Mouse (Mus musculus) left cerebral cortex, postnatal 25 days (tissue): ENCODE measurements around the gene Wdr90. TPM values are rescaled to one million over a fixed set of nuclear protein-coding genes. Genes with fewer than 3 reads are reported as not detected.
"Not testable (repeated sequence)": the region's sequence is repeated elsewhere in the genome, so short reads cannot be mapped to it uniquely, and the experiment has no call there.

Experiments
- DNase-seq, 2 experiments: peaks; one replicate each; pipeline ENCODE4 v3.0.0; 2022; ENCODE audit warnings: low spot score in 2 of 2, mixed read lengths in 1 of 2
- intact Hi-C: fragments of 180-260 bp; cut with DNase I; formaldehyde crosslinking; loops from one replicate; pipeline ENCODE4 v1.15.1; 2025
- total RNA-seq, 2 experiments: library from RNA; stranded (reverse); gene quantifications; 2 replicates each; pipeline ENCODE4 v1.2.3; 2021

Wdr90 gene
- total RNA-seq, 2 experiments from 2014 or later: 29.8 to 31.4 TPM

DNA sequence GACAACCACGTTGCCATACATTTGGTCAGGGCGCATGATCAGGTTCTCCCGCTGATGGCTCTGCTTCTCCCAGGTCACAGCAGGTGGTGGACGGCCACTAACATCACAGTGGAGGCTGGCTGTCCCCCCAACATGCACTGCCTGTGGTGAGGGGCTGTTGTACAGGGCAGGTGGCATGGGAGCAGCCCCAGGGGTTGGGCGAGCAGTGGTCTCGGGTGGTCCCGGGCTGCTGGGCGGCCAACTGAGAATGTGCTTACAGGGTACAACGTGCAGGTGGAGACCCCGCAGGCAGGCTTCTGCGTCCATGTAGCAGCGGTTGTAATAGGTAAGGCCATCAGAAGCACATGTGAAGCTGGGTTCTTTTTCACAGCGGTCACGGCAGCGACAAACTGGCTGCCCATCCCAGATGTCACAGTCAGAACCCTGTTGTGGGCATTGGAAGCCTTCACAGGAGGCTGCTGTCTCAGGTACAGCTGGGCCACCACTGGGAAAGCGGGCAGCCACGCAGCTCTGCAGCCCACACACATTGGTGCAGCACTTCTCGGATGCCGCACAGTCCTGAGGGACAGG is 17.4 kb upstream of the Wdr90 start:
- DNase-seq: no peak
- intact Hi-C loops: no loop called here

DNA sequence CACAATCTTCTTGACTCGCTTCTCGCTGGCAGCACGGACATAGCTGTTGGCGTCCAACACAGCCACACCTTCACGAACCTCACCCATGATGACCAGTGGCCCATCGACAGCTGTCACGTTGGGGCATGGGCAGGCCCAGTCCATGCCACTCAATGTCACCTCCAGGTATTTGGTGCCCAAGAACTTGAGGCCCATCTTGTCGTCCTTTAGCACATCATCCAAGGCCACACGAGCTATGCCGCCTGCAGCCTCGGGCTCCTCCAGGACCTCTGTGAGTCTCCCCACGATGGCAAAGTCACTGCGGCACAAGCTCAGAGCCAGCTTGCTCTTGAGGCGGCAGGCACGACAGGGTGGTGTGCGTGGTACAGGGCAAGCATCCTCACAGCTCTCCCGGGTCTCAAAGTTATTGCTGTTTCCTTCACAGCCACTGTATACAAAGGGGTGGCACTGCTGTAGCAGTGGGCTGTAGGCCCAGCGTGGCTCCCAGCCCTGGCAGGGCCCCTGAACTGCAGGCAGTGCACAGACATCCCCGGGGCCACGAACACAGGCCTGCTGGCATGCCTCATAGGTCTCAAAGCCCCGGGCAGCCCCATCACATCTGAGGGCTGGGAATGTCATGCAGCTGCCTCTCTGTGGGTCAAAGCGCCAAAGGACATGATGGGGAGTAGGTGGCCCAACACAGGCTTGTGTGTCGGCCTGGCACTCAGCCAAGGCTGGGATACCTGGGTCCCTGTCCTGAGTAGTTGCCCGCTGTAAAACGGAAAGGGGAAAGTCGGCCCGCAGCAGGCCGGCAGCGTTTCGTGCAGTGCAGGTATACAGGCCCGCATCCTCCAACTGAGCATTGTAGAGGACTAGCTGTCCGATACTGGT is 16.7 kb upstream of the Wdr90 start:
- DNase-seq: no peak
- intact Hi-C loops: no loop called here

- intact Hi-C loops: no loop called here
- no peak for DNase-seq
Measured at GRCm38 (mm10) chr17:25877025-25877424, 15.7 kb upstream of the Wdr90 start.

- DNase-seq: no peak
- intact Hi-C loops: no loop called here
Measured at GRCm38 (mm10) chr17:25876347-25876915, 15.1 kb upstream of the Wdr90 start.

- DNase-seq: peak; percentile 91 to 95
- intact Hi-C loops: no loop called here
Measured at GRCm38 (mm10) chr17:25875171-25876136, 14.2 kb upstream of the Wdr90 start.

DNA sequence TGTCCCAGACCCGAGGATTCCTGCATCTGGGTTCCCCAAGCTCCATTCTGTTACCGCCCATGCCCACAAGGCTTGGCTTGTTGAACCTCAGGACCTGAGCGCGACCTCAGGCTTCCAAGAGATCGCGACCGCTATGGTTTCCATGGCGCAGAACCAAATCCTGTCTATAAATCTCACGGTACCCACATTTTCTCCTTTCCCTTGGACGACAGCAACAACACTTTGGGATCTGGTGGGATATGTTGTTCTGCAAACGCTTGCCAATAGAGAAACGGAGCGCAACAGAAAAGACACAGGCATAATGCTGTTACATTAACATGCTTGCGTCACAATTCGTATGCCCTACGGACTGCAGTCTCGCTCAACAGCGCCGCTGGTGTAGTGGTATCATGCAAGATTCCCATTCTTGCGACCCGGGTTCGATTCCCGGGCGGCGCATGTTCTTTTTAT is 13.4 kb upstream of the Wdr90 start, which contains the start of gene Mettl26:
Gene Mettl26, plus strand, starts transcription at position 354 of the 450 bp plus-strand sequence.
- DNase-seq: peak; percentile 98 to 99
- intact Hi-C loops: no loop called here

DNA sequence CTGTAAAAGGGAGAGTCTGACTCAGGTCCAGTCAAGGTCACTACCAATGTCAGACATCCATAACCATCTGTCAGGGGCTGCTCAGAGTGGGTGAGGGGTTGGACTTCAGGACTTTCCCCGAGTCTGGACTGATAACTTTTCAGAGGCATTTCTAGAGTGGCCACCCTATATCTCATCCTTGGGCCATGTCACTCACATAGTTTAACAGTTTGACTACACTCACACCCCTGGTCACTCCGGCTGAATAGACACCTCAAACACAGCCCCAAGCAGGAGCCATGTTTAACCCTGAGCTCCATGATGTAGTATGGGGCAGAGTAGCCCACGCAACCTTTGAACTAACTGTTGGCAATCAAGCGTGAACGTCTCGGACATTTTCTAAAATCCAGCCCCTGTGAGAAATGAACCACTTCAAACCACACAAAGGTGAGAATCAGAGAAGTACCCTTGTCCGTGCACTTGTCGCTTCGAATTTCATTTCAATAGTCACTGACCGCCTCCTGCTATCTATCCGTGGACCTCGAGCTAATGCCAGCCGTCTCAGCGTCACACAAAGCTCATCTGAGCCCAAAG is 12.9 kb upstream of the Wdr90 start:
- intact Hi-C loops: no loop called here

DNA sequence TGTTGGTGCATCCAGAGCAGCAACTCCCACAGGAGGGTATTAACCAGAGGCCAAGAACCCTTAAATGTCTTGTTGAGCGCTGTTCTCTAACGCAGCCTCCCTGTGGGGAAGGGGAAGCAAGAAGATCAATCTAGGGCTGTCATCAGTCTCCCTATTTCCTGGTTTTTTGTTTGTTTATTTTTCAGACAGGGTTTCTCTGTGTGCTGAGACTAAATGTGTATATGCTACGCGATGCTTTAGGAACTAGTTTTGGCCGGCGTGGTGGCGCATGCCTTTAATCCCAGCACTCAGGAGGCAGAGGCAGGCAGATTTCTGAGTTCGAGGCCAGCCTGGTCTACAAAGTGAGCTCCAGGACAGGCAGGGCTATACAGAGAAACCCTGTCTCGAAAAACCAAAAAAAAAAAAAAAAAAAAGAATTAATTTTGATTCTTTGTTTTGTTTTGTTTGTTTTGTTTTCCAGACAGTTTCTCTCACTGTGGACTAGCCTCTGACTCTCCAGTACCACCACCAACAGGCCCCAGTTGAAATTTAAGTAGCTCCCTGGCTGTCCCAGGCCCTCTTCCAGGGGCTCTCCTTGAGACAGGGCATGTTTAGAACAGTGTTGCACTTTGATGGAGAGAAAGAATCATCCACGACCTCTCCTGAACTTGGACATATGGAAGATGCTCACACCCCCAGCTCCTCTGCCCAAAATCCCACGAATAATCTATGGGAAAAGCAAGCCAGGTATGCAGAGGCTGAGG is 12.3 kb upstream of the Wdr90 start:
- intact Hi-C loops: no loop called here
- no peak for DNase-seq

More for the DNA sequence above, 12.9 kb upstream of the Wdr90 start:
- no peak for DNase-seq

- intact Hi-C loops: no loop called here
- DNase-seq: no peak
Measured at GRCm38 (mm10) chr17:25872676-25873075, 11.4 kb upstream of the Wdr90 start.

- DNase-seq, intact Hi-C loops: not testable (repeated sequence)
Measured at GRCm38 (mm10) chr17:25871566-25871965, 10.3 kb upstream of the Wdr90 start.

DNA sequence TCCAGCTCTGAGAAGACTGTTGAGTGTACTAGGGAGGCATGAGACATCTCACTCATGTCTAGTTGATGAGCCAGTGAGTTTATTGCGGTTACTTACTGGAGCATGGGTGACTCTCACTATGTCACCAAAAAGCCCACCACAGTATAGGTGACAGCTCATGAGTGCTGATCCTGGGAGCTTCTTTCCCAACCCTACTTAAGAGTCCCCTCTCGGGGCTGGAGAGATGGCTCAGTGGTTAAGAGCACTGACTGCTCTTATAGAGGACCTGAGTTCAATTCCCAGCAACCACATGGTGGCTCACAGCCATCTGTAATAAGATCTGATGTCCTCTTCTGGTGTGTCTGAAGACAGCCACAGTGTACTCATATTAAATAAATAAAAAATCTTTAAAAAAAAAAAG is 8.7 kb upstream of the Wdr90 start:
- intact Hi-C loops: no loop called here
- DNase-seq: no peak

DNA sequence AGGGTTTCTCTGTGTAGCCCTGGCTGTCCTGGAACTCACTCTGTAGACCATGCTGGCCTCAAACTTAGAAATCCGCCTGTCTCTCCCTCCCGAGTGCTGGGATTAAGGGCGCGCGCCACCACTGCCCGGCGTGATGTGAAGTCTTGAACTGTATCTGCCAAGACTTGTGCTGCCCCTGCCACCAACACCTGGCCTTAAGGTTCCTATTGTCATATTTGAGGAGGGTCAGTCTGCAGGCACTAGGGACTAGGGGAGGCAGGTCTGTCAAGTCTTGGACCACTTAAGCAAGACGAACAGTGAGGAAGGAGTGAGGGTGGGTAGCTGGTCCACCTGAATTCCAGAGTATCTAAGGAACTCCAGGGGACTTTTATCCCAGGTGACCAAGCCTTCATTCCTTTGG is 8.2 kb upstream of the Wdr90 start:
- DNase-seq: no peak

GRCm38 (mm10) chr17:25868601-25869191 is 7.4 kb upstream of the Wdr90 start, which contains the start of gene Mcrip2:
Gene Mcrip2 (minus strand): TSS chr17:25868764.
- DNase-seq: peak; percentile 81 to 86
- intact Hi-C loops: no loop called here

More for the DNA sequence above, 8.2 kb upstream of the Wdr90 start:
- intact Hi-C loops: no loop called here

GRCm38 (mm10) chr17:25867836-25868600 is 6.7 kb upstream of the Wdr90 start:
- DNase-seq: no peak
- intact Hi-C loops: no loop called here

- intact Hi-C loops: no loop called here
- DNase-seq: no peak
Measured at GRCm38 (mm10) chr17:25867509-25867835, 6.2 kb upstream of the Wdr90 start.

DNA sequence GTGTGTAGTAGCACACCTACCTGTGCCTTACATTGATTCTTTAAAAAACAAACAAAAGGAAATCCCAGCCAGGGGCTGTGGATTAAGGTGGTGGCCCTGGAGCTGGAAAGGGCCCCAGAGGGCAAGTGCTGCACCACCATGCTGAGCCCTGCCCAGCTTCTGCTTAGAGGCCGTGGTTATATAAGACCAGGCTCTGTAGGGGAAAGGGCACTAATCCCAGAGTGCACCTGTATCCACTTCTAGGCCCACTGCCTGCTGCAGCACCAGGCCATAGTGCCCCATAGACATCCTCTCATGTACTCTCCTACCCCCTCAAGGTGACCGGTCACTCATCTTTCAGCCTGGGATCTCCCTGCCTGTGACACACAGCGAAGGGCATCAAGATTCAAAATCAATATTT is 4.9 kb upstream of the Wdr90 start:
- intact Hi-C loops: no loop called here
- no peak for DNase-seq

DNA sequence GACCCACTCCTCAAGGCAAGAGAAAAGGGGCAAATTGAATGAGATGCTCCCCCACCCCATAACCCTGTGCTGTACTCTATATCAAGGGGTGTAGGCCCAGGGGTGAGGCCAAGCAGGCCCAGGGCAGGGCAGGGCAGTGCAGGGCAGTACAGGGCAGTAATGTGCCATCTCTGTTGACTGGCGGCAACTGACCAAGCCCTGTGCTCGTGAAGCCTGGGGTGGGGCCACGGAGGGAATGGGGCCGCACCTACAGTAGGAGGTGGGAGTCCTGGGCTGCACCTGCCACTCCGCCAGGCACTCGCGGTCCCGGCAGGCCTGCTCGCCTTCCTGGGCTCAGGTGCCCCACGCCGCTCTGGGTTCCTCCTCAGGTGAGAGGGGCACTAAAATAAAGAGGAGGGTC is 4.0 kb upstream of the Wdr90 start:
- intact Hi-C loops: no loop called here
- no peak for DNase-seq

DNA sequence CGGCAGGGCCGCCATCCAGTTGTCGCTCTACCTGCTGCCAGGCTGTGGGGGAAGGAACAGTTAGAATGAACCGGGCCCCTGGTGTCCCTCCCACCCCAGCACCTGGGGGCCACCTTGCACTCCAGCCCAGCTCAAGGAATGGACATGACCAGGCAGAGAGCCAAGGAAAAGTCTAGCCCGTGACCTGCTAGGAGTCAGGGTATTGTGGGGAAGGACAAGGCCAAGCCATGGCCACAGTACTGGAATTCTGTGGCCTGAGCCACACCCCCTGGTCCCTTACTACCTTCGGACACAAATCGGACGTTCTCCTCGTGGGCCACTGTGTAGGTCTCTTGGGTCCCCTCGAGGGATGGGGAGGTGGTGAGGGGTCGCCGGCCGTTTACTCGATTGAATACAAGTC is 3.0 kb upstream of the Wdr90 start:
- DNase-seq: no peak
- intact Hi-C loops: no loop called here
